Mouse (Mus musculus) lung, adult 2 months (tissue): ENCODE results near the gene Ncoa7.

Experiments
- CTCF ChIP-seq: fragments of 200-500 bp; IDR thresholded peaks from 2 replicates; pipeline ENCODE4 v1.5.1; 2011; ENCODE audit warnings: mild to moderate bottlenecking, low read length, control low read depth; ENCODE audit not compliant: insufficient read depth
- POLR2A ChIP-seq: fragments of 200-500 bp; IDR thresholded peaks from 2 replicates; pipeline ENCODE4 v1.6.1; 2011; ENCODE audit warnings: low read depth, mild to moderate bottlenecking, control low read depth, low read length, borderline replicate concordance; ENCODE audit errors: extremely low read depth

GRCm38 (mm10) chr10:30778240-30778639 lies 24.9 kb downstream of the Ncoa7 start:
- TF ChIP-seq CTCF (no peak), POLR2A (no peak)
